Mouse (Mus musculus): ENCODE measurements around the gene Pop4. TPM values are rescaled to one million over a fixed set of nuclear protein-coding genes. Genes with fewer than 3 reads are reported as not detected.
A peak's percentile ranks its signal among the peaks of the same experiment; 100 is the strongest.
"Not testable (repeated sequence)": the region's sequence is repeated elsewhere in the genome, so short reads cannot be mapped to it uniquely, and the experiment has no call there.

Gene Pop4
- polyA plus RNA-seq (2014; fragmentation: Nextera tagmentation; extraction: Ambion mirVana) = 49.6 and 54.4 TPM in 2 replicates

DNA sequence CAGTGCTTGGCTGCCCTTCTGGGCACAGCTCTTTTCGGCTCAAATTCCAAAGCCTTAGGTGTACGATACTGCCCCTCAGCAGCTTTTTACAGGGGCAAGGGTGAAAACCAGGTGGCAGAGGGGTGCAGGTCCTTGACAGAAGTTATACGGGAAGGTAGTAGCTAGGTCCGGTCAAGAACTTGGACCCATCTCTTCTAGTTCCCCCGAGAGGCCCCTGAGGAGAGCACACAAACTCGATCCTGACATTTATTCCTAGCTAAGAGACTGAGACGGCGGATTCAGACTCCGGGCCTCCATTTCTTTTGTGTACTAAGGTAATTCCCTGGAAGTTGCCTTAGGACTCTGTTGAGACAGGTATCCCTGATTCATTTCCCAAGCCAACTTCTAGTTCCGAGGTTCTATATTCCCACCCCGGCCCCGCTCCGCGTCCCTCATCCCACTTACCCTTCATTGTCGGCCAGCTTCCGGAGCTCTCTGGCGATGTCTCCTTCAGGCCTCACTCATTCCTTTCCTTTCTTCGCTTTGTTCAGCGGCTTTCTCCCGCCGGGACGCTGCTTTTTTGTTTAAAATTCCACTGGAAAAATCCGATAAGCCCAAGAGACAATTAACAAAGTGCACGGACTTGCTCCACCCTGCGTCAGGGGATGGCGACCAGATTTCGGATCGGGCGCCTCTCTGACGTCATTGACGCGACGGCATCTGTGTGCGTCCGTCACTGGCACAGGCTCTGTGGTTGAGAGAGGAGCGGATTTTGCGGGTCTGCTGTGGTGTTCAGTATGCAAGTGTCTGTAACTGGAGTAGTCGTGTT lies at the start of gene Pop4:
TSS of gene Pop4 (minus strand) at position 721 of the 808 bp plus-strand sequence.
- ATAC-seq (replicated peaks; ENCODE audit: insufficient number of reproducible peaks, low FRiP score, low TSS enrichment) = peak; percentile 92
- 1% methylated on average over 38 of the region's 38 CpGs for WGBS (ENCODE audit: insufficient replicate concordance)
- peaks cover 8% of the 10 kb centered on the region for H3K4me1 ChIP-seq (ENCODE audit: control insufficient read depth, insufficient read depth, low read length)
- H3K9me3 ChIP-seq (replicated peaks; ENCODE audit: control insufficient read depth, low read length) = no peaks in the 10 kb centered on the region
- H3K9ac ChIP-seq (ENCODE audit: low read depth, low read length) = peak within 1 kb of the TSS; percentile 76
- no peaks in the 10 kb centered on the region for H3K27me3 ChIP-seq (ENCODE audit: control insufficient read depth, insufficient read depth, low read length)
- peaks cover 2% of the 10 kb centered on the region for H3K36me3 ChIP-seq (ENCODE audit: control insufficient read depth, insufficient read depth, low read length)
- peak within 1 kb of the TSS; percentile 83 for H3K4me3 ChIP-seq (ENCODE audit: low read depth, low read length)
- peak within 1 kb of the TSS; percentile 64 for H3K27ac ChIP-seq (ENCODE audit: low read depth, low read length)
- peak within 1 kb of the TSS; percentile 87 for H3K4me2 ChIP-seq

- no peak overlapping the region for H3K9ac ChIP-seq (ENCODE audit: low read depth, low read length)
- ATAC-seq (replicated peaks; ENCODE audit: insufficient number of reproducible peaks, low FRiP score, low TSS enrichment) = no peak
- no peaks in the 10 kb centered on the region for H3K4me1 ChIP-seq (ENCODE audit: control insufficient read depth, insufficient read depth, low read length)
- no peaks in the 10 kb centered on the region for H3K36me3 ChIP-seq (ENCODE audit: control insufficient read depth, insufficient read depth, low read length)
- WGBS (ENCODE audit: insufficient replicate concordance) = 81% methylated on average over 2 of the region's 2 CpGs
- H3K4me2 ChIP-seq = no peak overlapping the region
- no peaks in the 10 kb centered on the region for H3K9me3 ChIP-seq (replicated peaks; ENCODE audit: control insufficient read depth, low read length)
- no peak overlapping the region for H3K4me3 ChIP-seq (ENCODE audit: low read depth, low read length)
- no peaks in the 10 kb centered on the region for H3K27me3 ChIP-seq (ENCODE audit: control insufficient read depth, insufficient read depth, low read length)
- no peak overlapping the region for H3K27ac ChIP-seq (ENCODE audit: low read depth, low read length)
Observed at GRCm38 (mm10) chr7:38320641-38321040, 49.4 kb upstream of the Pop4 start.

GRCm38 (mm10) chr7:38282192-38282591 lies 11.0 kb upstream of the Pop4 start:
- H3K36me3 ChIP-seq (ENCODE audit: control insufficient read depth, insufficient read depth, low read length); ATAC-seq (replicated peaks; ENCODE audit: insufficient number of reproducible peaks, low FRiP score, low TSS enrichment); H3K9me3 ChIP-seq (replicated peaks; ENCODE audit: control insufficient read depth, low read length); H3K4me3 ChIP-seq (ENCODE audit: low read depth, low read length); H3K27me3 ChIP-seq (ENCODE audit: control insufficient read depth, insufficient read depth, low read length); H3K9ac ChIP-seq (ENCODE audit: low read depth, low read length); H3K27ac ChIP-seq (ENCODE audit: low read depth, low read length); H3K4me2 ChIP-seq; H3K4me1 ChIP-seq (ENCODE audit: control insufficient read depth, insufficient read depth, low read length): not testable (repeated sequence)
- WGBS (ENCODE audit: insufficient replicate concordance) = 26% methylated on average over 4 of the region's 4 CpGs

DNA sequence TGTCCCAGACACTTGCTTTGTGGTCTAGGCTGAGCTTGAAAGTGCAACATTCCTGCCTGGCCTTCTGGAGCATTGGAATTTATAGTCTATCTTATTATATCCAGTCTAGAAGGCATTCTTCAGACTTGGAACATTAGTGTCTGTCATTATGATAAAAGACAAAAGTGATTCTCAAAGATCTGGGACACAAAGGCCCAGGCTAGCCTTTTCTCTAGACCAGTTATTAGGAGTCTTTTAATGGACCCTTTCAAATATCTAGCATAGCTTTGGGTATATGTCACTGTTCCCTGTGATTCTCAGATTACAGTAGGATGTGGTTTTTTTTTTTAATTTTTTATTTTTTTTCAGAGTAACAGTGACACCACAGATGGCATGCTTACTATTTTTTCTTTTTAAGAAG lies 1.3 kb upstream of the Pop4 start:
- peaks cover 8% of the 10 kb centered on the region for H3K4me1 ChIP-seq (ENCODE audit: control insufficient read depth, insufficient read depth, low read length)
- no peak overlapping the region for H3K4me3 ChIP-seq (ENCODE audit: low read depth, low read length)
- no peak overlapping the region for H3K27ac ChIP-seq (ENCODE audit: low read depth, low read length)
- H3K36me3 ChIP-seq (ENCODE audit: control insufficient read depth, insufficient read depth, low read length) = peaks cover 2% of the 10 kb centered on the region; the same call in 1 of the 2 replicates
- H3K4me2 ChIP-seq = no peak overlapping the region
- no peak for ATAC-seq (replicated peaks; ENCODE audit: insufficient number of reproducible peaks, low FRiP score, low TSS enrichment)
- no peak overlapping the region for H3K9ac ChIP-seq (ENCODE audit: low read depth, low read length)
- H3K9me3 ChIP-seq (replicated peaks; ENCODE audit: control insufficient read depth, low read length) = no peaks in the 10 kb centered on the region
- H3K27me3 ChIP-seq (ENCODE audit: control insufficient read depth, insufficient read depth, low read length) = no peaks in the 10 kb centered on the region

GRCm38 (mm10) chr7:38271859-38272258 lies 636 bp upstream of the Pop4 start:
- peaks cover 2% of the 10 kb centered on the region; the same call in 1 of the 2 replicates for H3K36me3 ChIP-seq (ENCODE audit: control insufficient read depth, insufficient read depth, low read length)
- 0 out of 2 replicates have a peak, but pooled peaks have one; percentile 20 for ATAC-seq (replicated peaks; ENCODE audit: insufficient number of reproducible peaks, low FRiP score, low TSS enrichment)

GRCm38 (mm10) chr7:38271511-38271811 lies 238 bp upstream of the Pop4 start:
- no peaks in the 10 kb centered on the region for H3K9me3 ChIP-seq (replicated peaks; ENCODE audit: control insufficient read depth, low read length)
- no peaks in the 10 kb centered on the region for H3K27me3 ChIP-seq (ENCODE audit: control insufficient read depth, insufficient read depth, low read length)
- H3K27ac ChIP-seq (ENCODE audit: low read depth, low read length) = peak overlapping the region; percentile 64; the same call in 1 of the 2 replicates
- peaks cover 8% of the 10 kb centered on the region for H3K4me1 ChIP-seq (ENCODE audit: control insufficient read depth, insufficient read depth, low read length)
- peak overlapping the region; percentile 87 for H3K4me2 ChIP-seq
- 1% methylated on average over 11 of the region's 11 CpGs for WGBS (ENCODE audit: insufficient replicate concordance)
- peak; percentile 56; the same call in 1 of the 2 replicates for ATAC-seq (replicated peaks; ENCODE audit: insufficient number of reproducible peaks, low FRiP score, low TSS enrichment)
- H3K9ac ChIP-seq (ENCODE audit: low read depth, low read length) = peak overlapping the region; percentile 76
- peak overlapping the region; percentile 83 for H3K4me3 ChIP-seq (ENCODE audit: low read depth, low read length)
- peaks cover 2% of the 10 kb centered on the region; the same call in 1 of the 2 replicates for H3K36me3 ChIP-seq (ENCODE audit: control insufficient read depth, insufficient read depth, low read length)

More at GRCm38 (mm10) chr7:38271859-38272258, 636 bp upstream of the Pop4 start:
- Histone ChIP-seq H3K27me3 (ENCODE audit: control insufficient read depth, insufficient read depth, low read length) (no peaks in the 10 kb centered on the region), H3K4me2 (peak overlapping the region; percentile 87), H3K9me3 (replicated peaks; ENCODE audit: control insufficient read depth, low read length) (no peaks in the 10 kb centered on the region), H3K27ac (ENCODE audit: low read depth, low read length) (no peak overlapping the region), H3K4me3 (ENCODE audit: low read depth, low read length) (peak overlapping the region; percentile 83), H3K4me1 (ENCODE audit: control insufficient read depth, insufficient read depth, low read length) (peaks cover 8% of the 10 kb centered on the region), H3K9ac (ENCODE audit: low read depth, low read length) (peak overlapping the region; percentile 76)
- 14% methylated on average over 4 of the region's 4 CpGs for WGBS (ENCODE audit: insufficient replicate concordance)

- 89% methylated on average over 8 of the region's 8 CpGs for WGBS (ENCODE audit: insufficient replicate concordance)
- no peak for ATAC-seq (replicated peaks; ENCODE audit: insufficient number of reproducible peaks, low FRiP score, low TSS enrichment)
- Histone ChIP-seq H3K27ac (ENCODE audit: low read depth, low read length) (no peak overlapping the region), H3K4me1 (ENCODE audit: control insufficient read depth, insufficient read depth, low read length) (peaks cover 8% of the 10 kb centered on the region), H3K27me3 (ENCODE audit: control insufficient read depth, insufficient read depth, low read length) (no peaks in the 10 kb centered on the region), H3K4me3 (ENCODE audit: low read depth, low read length) (no peak overlapping the region), H3K9ac (ENCODE audit: low read depth, low read length) (no peak overlapping the region), H3K36me3 (ENCODE audit: control insufficient read depth, insufficient read depth, low read length) (peaks cover 32% of the 10 kb centered on the region), H3K9me3 (replicated peaks; ENCODE audit: control insufficient read depth, low read length) (no peaks in the 10 kb centered on the region), H3K4me2 (no peak overlapping the region)
Observed at GRCm38 (mm10) chr7:38267006-38267680, 4.1 kb downstream of the Pop4 start.

DNA sequence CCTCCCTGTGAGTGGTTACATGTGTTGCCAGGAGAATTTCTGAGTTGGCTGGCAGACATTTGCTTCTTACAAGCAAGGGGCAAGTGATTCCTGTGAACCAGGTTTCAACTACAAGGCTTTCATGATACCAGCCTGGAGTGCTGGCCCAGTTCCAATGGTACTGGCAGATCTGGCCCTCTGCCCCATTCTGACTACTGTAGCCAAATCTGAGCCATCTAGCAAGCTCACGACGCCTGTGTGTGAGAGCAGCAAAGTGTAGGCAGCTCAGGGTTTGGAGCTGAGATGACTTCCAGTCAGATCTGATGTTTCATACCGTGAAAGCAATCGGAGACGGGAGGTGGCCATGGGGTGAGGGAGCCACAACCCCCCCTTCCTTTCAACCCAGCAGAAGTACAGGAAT lies 8.8 kb downstream of the Pop4 start:
- no peaks in the 10 kb centered on the region for H3K4me1 ChIP-seq (ENCODE audit: control insufficient read depth, insufficient read depth, low read length)
- no peak for ATAC-seq (replicated peaks; ENCODE audit: insufficient number of reproducible peaks, low FRiP score, low TSS enrichment)
- H3K27ac ChIP-seq (ENCODE audit: low read depth, low read length) = no peak overlapping the region
- H3K27me3 ChIP-seq (ENCODE audit: control insufficient read depth, insufficient read depth, low read length) = no peaks in the 10 kb centered on the region
- peaks cover 40% of the 10 kb centered on the region for H3K36me3 ChIP-seq (ENCODE audit: control insufficient read depth, insufficient read depth, low read length)
- no peak overlapping the region for H3K4me2 ChIP-seq
- H3K9me3 ChIP-seq (replicated peaks; ENCODE audit: control insufficient read depth, low read length) = no peaks in the 10 kb centered on the region
- H3K4me3 ChIP-seq (ENCODE audit: low read depth, low read length) = no peak overlapping the region
- no peak overlapping the region for H3K9ac ChIP-seq (ENCODE audit: low read depth, low read length)
- 89% methylated on average over 5 of the region's 5 CpGs for WGBS (ENCODE audit: insufficient replicate concordance)
